Mouse (Mus musculus): ENCODE data around the gene Sec23b. TPM values are rescaled to one million over a fixed set of nuclear protein-coding genes. Genes with fewer than 3 reads are reported as not detected.

The Sec23b gene
- polyA plus RNA-seq (2015; fragmentation: Nextera tagmentation; extraction: Ambion mirVana), result 49.1 and 56.0 TPM in 2 replicates

DNA sequence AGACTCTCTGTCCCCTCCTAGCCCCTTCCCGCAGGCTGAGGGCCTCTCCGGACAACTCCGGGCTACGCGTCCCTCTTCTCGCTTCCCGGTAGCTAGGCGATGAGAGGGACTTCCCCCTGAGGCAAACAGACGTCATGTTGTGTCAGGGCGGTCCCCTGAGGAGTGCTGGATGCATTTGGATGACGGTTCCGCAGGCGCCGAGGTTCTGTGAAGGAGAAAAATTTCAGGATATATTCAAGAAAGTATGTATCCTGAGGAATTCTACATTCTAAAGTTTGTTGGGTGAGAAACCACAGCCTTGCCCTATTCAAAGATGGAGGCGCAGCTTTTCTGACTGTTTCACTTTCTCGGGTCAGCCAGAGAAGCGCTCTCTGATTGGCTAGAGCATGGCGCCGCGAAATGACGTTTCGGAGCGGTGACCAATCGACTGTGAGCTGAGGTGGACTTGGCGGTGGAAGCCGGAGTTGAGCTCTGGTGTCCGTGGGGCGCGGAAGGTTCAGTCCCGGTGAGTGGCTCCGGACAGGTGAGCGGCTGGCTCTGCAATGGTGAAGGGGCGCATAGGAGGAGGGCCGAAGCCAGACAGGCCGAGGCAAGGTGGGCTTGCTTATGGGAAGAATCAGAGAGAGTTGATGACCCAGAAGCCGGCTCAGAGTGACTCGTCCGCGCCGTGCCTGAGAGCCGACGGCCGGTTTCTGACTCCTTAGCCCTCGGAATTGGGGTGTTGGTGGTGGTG is at the start of gene Sec23b:
Sec23b (plus strand) TSS at position 410 of the 733 bp plus-strand sequence.

GRCm38 (mm10) chr2:144526981-144527820 is 28.8 kb upstream of the Sec23b start, which contains the start of the genes Dzank1 and Polr3f:
Gene Dzank1 (minus strand): TSS chr2:144527414.
Gene Polr3f (plus strand): TSS chr2:144527718.

DNA sequence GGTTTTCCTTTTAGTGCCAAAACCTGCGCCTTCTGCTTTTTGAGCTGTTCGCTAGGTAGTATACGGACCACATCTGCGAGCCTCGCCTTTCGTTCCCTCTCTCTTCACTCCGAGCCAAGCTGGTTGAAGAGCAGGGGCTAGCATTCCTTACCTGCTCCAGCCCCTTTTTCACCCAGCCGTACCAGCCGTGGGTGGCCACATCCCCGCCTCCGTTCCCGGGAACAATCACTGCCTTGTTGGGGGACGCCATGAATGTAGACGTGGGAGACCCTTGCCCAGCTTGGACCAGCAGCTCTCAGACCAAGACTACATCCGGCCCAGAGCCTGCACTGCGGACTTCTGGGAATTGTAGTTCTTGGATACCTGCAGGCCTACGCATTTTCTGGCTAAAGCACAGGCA is 5.5 kb upstream of the Sec23b start, which contains the start of gene Rbbp9:
Rbbp9 (minus strand) TSS at position 341 of the 400 bp plus-strand sequence.

DNA sequence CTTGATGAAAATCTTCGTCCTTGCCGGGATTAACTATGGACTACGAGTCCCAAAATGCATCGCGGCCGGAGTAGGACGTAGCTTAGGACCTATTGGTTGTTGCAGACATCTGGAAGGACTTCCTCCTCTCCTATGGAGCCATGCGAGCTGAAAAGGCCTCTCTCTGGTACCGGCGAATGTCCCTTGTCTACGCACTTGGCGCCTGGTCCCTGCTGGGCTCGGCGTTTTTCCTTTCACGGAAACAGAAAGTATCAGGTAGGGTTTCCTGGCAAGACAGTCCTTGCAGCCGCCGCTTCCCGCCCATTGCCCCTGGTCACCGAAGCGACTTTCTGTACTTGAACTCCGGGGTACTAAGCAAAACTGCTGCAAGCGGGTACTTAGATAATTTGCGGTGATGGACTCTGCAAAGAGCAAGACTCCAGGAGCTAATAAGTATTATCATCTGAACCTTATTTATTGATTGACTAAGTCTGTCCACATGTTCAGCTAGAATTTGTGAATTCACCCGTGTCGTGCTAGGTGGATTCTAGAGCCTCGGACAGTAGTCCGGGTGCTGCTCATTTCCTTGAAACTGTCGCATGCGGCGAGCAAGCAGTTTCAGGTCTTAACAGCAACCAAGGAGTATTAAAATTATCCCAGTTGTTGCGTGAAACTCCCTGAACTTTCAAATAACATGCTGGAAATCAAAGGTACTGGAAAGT is 38.1 kb downstream of the Sec23b start, which contains the start of gene Smim26:
Smim26 (plus strand) TSS at position 104 of the 701 bp plus-strand sequence.

DNA sequence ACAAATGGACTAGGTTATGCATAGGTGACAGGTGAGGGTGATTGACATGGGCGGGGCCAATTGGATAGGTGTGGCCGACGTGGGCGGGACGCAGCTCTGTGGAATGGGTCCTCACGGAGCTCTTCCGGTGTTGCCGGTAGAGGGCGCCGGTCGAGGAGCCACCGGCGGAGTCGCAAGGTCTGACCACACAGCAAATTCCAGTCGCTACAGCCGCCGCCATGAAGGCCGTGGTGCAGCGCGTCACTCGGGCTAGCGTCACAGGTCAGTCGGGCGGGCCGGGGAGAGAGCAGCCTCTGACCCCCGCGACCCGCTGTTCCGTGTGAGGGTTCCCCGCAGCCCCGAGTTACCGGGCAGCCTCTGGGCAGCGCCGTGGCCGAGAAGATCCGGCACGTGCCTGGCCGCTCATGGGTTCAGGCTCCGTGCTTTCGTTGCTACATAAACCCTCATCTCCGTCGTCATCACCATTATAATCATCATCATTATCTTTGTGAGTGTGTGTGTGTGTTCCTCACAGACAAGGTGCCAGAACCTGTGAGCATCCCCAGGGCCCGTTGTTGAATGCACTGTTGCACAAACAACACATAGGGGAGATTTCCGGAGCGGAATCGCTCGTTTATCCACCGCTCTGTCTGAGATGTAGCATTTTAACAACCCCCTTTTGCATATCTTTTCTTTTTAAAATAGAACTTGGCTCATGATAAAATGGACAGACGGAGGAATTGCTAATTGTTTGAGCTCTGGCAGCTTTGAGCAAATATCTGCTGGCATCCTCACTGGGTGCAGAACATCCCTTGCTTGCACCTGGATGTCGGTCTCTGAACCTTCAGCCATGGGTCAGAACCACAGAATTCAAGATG is 44.0 kb downstream of the Sec23b start, which contains the start of gene Dtd1:
Dtd1 (plus strand) TSS at position 67 of the 857 bp plus-strand sequence.

Small RNA genes lying within 50 kb of the gene (microRNA-seq; reads per million reads assigned to microRNA genes)
- gene Gm24823, result not detected

Other genes starting within 250 kb of the Sec23b start
- gene Ovol2, start 224.1 kb upstream of the Sec23b start, polyA plus RNA-seq (2015; fragmentation: Nextera tagmentation; extraction: Ambion mirVana), result 1.6 and 1.8 TPM in 2 replicates
- gene Kat14, start 187.2 kb upstream of the Sec23b start, polyA plus RNA-seq (2015; fragmentation: Nextera tagmentation; extraction: Ambion mirVana), result 20.1 and 21.0 TPM in 2 replicates
- gene Pet117, start 187.2 kb upstream of the Sec23b start, polyA plus RNA-seq (2015; fragmentation: Nextera tagmentation; extraction: Ambion mirVana), result 1.6 and 3.1 TPM in 2 replicates
- gene Dzank1, start 28.8 kb upstream of the Sec23b start, polyA plus RNA-seq (2015; fragmentation: Nextera tagmentation; extraction: Ambion mirVana), result 0.47 and 0.89 TPM in 2 replicates
- gene Polr3f, start 28.5 kb upstream of the Sec23b start, polyA plus RNA-seq (2015; fragmentation: Nextera tagmentation; extraction: Ambion mirVana), result 10.5 and 12.5 TPM in 2 replicates
- gene Rbbp9, start 5.4 kb upstream of the Sec23b start, polyA plus RNA-seq (2015; fragmentation: Nextera tagmentation; extraction: Ambion mirVana), result 25.9 and 26.3 TPM in 2 replicates
- gene Smim26, start 37.8 kb downstream of the Sec23b start, polyA plus RNA-seq (2015; fragmentation: Nextera tagmentation; extraction: Ambion mirVana), result 43.2 and 48.1 TPM in 2 replicates
- gene Dtd1, start 43.7 kb downstream of the Sec23b start, polyA plus RNA-seq (2015; fragmentation: Nextera tagmentation; extraction: Ambion mirVana), result 30.5 and 31.3 TPM in 2 replicates

Measured in urinary bladder, postnatal 0 days (tissue).